10 mouse cellular contexts compared by ENCODE assay signal in genomic region chr2:129056597-129056996, GRCm38 (mm10). TPM values are rescaled to one million over a fixed set of nuclear protein-coding genes. Genes with fewer than 3 reads are reported as not detected.
A peak's percentile ranks its signal among the peaks of the same experiment; 100 is the strongest.
DNase-seq lines count a peak whose midpoint lies in the region; ATAC-seq and TF ChIP-seq lines count a peak whose summit lies in the region.
"Had no signal": no experiment of that assay in that cellular context is flagged by ENCODE, and none has a peak within 500 bp of the region (broad histone marks: within the 10 kb centered on the region; RNA-seq: fewer than 3 reads in every experiment).

No protein-coding gene starts in this region.

- H3K9me3 ChIP-seq in heart, embryonic 11.5 days (replicated peaks; ENCODE audit: control insufficient read depth, low read length): no peaks in the 10 kb centered on the region
- H3K9me3 ChIP-seq: midbrain, embryonic 12.5 days had no signal

- ATAC-seq in heart, embryonic 11.5 days (replicated peaks; ENCODE audit: insufficient number of reproducible peaks, low FRiP score, low TSS enrichment): no peak

- peak; percentile 70 for TF ChIP-seq CTCF in heart, adult 2 months (IDR thresholded peaks at IDR 0.05)

- H3K36me3 ChIP-seq in heart, adult 2 months (ENCODE audit: control insufficient read depth, insufficient read depth, low read length): no peaks in the 10 kb centered on the region
- H3K36me3 ChIP-seq in heart, embryonic 11.5 days (ENCODE audit: control insufficient read depth, insufficient read depth, low read length): no peaks in the 10 kb centered on the region
- H3K36me3 ChIP-seq: midbrain, embryonic 12.5 days had no signal

- no peak overlapping the region for H3K4me2 ChIP-seq in heart, embryonic 11.5 days
- H3K4me2 ChIP-seq: midbrain, embryonic 12.5 days had no signal

- H3K4me3 ChIP-seq in heart, adult 2 months: no peak overlapping the region
- no peak overlapping the region for H3K4me3 ChIP-seq in heart, embryonic 11.5 days (ENCODE audit: low read depth, low read length)
- H3K4me3 ChIP-seq: midbrain, embryonic 12.5 days had no signal

- no peak for TF ChIP-seq POLR2A in heart, adult 2 months (IDR thresholded peaks at IDR 0.05; ENCODE audit: insufficient read depth, low read depth, low read length)

- intact Hi-C loops in heart, adult 2 months (cut with DNase I): no loop called here

- H3K27me3 ChIP-seq in heart, adult 2 months (ENCODE audit: control insufficient read depth, insufficient read depth, low read length): no peaks in the 10 kb centered on the region
- H3K27me3 ChIP-seq in heart, embryonic 11.5 days (ENCODE audit: control insufficient read depth, insufficient read depth, low read length): no peaks in the 10 kb centered on the region
- H3K27me3 ChIP-seq: midbrain, embryonic 12.5 days had no signal

- H3K4me1 ChIP-seq in heart, adult 2 months (ENCODE audit: control insufficient read depth, insufficient read depth, low read length): no peaks in the 10 kb centered on the region
- no peaks in the 10 kb centered on the region for H3K4me1 ChIP-seq in heart, embryonic 11.5 days (ENCODE audit: control insufficient read depth, insufficient read depth, low read length)
- H3K4me1 ChIP-seq: midbrain, embryonic 12.5 days had no signal

- no peak for TF ChIP-seq EP300 in heart, adult 2 months (IDR thresholded peaks at IDR 0.05; ENCODE audit: insufficient read depth, low read depth, low read length)

- no peak overlapping the region for H3K27ac ChIP-seq in heart, adult 2 months
- H3K27ac ChIP-seq in heart, embryonic 11.5 days (ENCODE audit: low read depth, low read length): no peak overlapping the region
- H3K27ac ChIP-seq: midbrain, embryonic 12.5 days had no signal

- no peak overlapping the region for H3K9ac ChIP-seq in heart, adult 2 months (ENCODE audit: low read depth, low read length)
- no peak overlapping the region for H3K9ac ChIP-seq in heart, embryonic 11.5 days (ENCODE audit: low read depth, low read length)
- H3K9ac ChIP-seq: midbrain, embryonic 12.5 days had no signal

- H3K79me2 ChIP-seq in heart, adult 2 months (replicated peaks; ENCODE audit: control insufficient read depth, insufficient read depth, low read length): no peaks in the 10 kb centered on the region

- DNase-seq in heart, adult 2 months: peak in 1 of 2 experiments; percentile 35
- DNase-seq in urinary bladder, postnatal 14 days (ENCODE audit: low spot score): peak; percentile 19
- DNase-seq in urinary bladder, adult 2 months (ENCODE audit: low spot score): no peak
- DNase-seq in kidney, postnatal 4 days: peak; percentile 33 to 42
- DNase-seq in thymus, postnatal 4 days: peak; percentile 75
- no peak for DNase-seq in right cerebral cortex, postnatal 4 days
- DNase-seq in layer of hippocampus, adult 18-20 months (ENCODE audit: low spot score in 2 of 2): no peak

- 49% methylated on average over 9 of the region's 9 CpGs for WGBS in heart, adult 2 months
- whole genome bisulfite sequencing in heart, embryonic 11.5 days (ENCODE audit: insufficient replicate concordance): 41% methylated on average over 9 of the region's 9 CpGs

RNA-seq across cellular contexts. Expression of gene Vinac1, which starts 8.6 kb away (rescaled TPM):
- not detected for total RNA-seq in heart, adult 2 months (2021)
- polyA plus RNA-seq in heart, adult 2 months (2012; rRNA removed): 0.06 TPM in 1 of 2 replicates, not detected in the other
- polyA plus RNA-seq in heart, embryonic 11.5 days (2014; fragmentation: Nextera tagmentation; extraction: Ambion mirVana): 0.13 TPM in 1 of 2 replicates, not detected in the other
- 0.13 and 0.17 TPM in 2 replicates for polyA plus RNA-seq in urinary bladder, adult 2 months (2012; rRNA removed)
- total RNA-seq in layer of hippocampus, adult 18-20 months (2021): under 1 TPM in 1 of 2 experiments, not detected in 1; 0.10 TPM
- total RNA-seq: hematopoietic stem cell, adult 5-6 weeks had no signal

RNA-seq across cellular contexts. Expression of gene Ttl, which starts 9.1 kb away (rescaled TPM):
- total RNA-seq in heart, adult 2 months (2021): 10 to 100 TPM; 19.0 to 19.1 TPM
- 8.8 and 12.9 TPM in 2 replicates for polyA plus RNA-seq in heart, adult 2 months (2012; rRNA removed)
- polyA plus RNA-seq in heart, embryonic 11.5 days (2014; fragmentation: Nextera tagmentation; extraction: Ambion mirVana): 7.4 and 8.5 TPM in 2 replicates
- 10.1 and 12.0 TPM in 2 replicates for polyA plus RNA-seq in urinary bladder, adult 2 months (2012; rRNA removed)
- 10 to 100 TPM; 34.3 to 34.5 TPM for total RNA-seq in layer of hippocampus, adult 18-20 months (2021)

RNA-seq across cellular contexts. Expression of gene Polr1b, which starts 44.2 kb away (rescaled TPM):
- total RNA-seq in heart, adult 2 months (2021): 10 to 100 TPM; 10.6 to 10.7 TPM
- 10.2 and 14.2 TPM in 2 replicates for polyA plus RNA-seq in heart, adult 2 months (2012; rRNA removed)
- 14.8 and 15.4 TPM in 2 replicates for polyA plus RNA-seq in heart, embryonic 11.5 days (2014; fragmentation: Nextera tagmentation; extraction: Ambion mirVana)
- 18.3 and 19.1 TPM in 2 replicates for polyA plus RNA-seq in urinary bladder, adult 2 months (2012; rRNA removed)
- total RNA-seq in layer of hippocampus, adult 18-20 months (2021): 10 to 100 TPM; 15.0 to 19.5 TPM

Comparison
In these comparisons a context has a peak if more than half of its experiments do, and no peak if none do; other contexts are left out.
1. DNase-seq: peak in urinary bladder, postnatal 14 days (single experiment), kidney, postnatal 4 days (2 of 2) and thymus, postnatal 4 days (single experiment); none in urinary bladder, adult 2 months (single experiment), right cerebral cortex, postnatal 4 days (single experiment) and layer of hippocampus, adult 18-20 months (0 of 2).